ENCODE assay signal across 1 mouse cellular context in the genomic region with DNA sequence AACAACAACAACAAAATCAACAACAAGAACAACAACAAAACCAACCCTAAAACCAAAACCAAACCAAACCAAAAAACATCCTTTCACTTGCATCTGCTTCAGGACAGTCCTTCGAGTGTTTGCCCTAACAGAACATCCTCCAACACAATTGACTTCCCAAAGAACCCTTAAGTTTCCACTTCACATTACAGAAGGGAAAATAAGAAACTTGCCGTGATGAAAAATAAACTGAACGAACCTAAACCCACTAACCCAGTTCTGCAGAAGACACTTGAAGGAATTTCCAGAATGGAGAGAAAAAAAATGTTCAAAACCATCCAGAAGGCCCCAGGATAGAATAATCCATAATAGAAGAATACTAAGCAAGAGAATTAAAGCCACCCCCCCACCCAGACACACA.
TF ChIP-seq lines count a peak whose summit lies in the region.

No protein-coding gene starts in this region.

TF ChIP-seq in MEL, 35 proteins besides CTCF, POLR2A, EP300 and RAD21 (continued from another document):
- TF ChIP-seq MEF2A (IDR thresholded peaks at IDR 0.05; ENCODE audit: extremely low read depth, insufficient replicate concordance, low read depth, low read length, poor library complexity, severe bottlenecking) (no peak), MAX (IDR thresholded peaks at IDR 0.05; ENCODE audit: low read length) (no peak), TAL1 (IDR thresholded peaks at IDR 0.05; ENCODE audit: low read length) (no peak), ELF1 (IDR thresholded peaks at IDR 0.05; ENCODE audit: low read depth, low read length) (no peak), ZMIZ1 (IDR thresholded peaks at IDR 0.05; ENCODE audit: low read depth, low read length) (no peak), ETS1 (IDR thresholded peaks at IDR 0.05; ENCODE audit: low read depth, low read length) (no peak)
